Mouse (Mus musculus) kidney, adult 2 months (tissue): ENCODE data around the gene Lrguk.

Experiments
- CTCF ChIP-seq: fragments of 200-500 bp; conservative IDR thresholded peaks from 2 replicates; pipeline ENCODE4 v1.5.1; 2011; ENCODE audit warnings: low read depth, mild to moderate bottlenecking, control low read depth, low read length, moderate library complexity, mixed read lengths; ENCODE audit not compliant: insufficient read depth, insufficient read length
- POLR2A ChIP-seq: fragments of 200-500 bp; IDR thresholded peaks from one replicate; pipeline ENCODE4 v1.6.1; 2011; ENCODE audit warnings: low read depth, low read length, control low read depth

- TF ChIP-seq CTCF (no peak), POLR2A (no peak)
These were observed 141.7 kb downstream of the Lrguk start for GRCm38 (mm10) chr6:34170844-34171494.
